Mouse (Mus musculus): Measurements from ENCODE around the gene Samt2. TPM values are rescaled to one million over a fixed set of nuclear protein-coding genes. Genes with fewer than 3 reads are reported as not detected.
"Not testable (repeated sequence)": the region's sequence is repeated elsewhere in the genome, so short reads cannot be mapped to it uniquely, and the experiment has no call there.

Samt2 gene
- not detected in 2 replicates for polyA plus RNA-seq (2014; fragmentation: Nextera tagmentation; extraction: Ambion mirVana)

- not testable (repeated sequence) for DNase-seq; H3K4me2 ChIP-seq (ENCODE audit: low read length); H3K27me3 ChIP-seq (ENCODE audit: control insufficient read depth, insufficient read depth, low read length); H3K4me1 ChIP-seq (ENCODE audit: control insufficient read depth, insufficient read depth, low read length); ATAC-seq (ENCODE audit: low FRiP score, low TSS enrichment); H3K27ac ChIP-seq (replicated peaks; ENCODE audit: low read depth, low read length); H3K4me3 ChIP-seq (replicated peaks; ENCODE audit: low read depth, low read length); H3K9me3 ChIP-seq (ENCODE audit: control insufficient read depth, low read length); H3K36me3 ChIP-seq (ENCODE audit: control insufficient read depth, insufficient read depth, low read length); H3K9ac ChIP-seq (replicated peaks; ENCODE audit: low read length)
- WGBS: 77% methylated on average over 2 of the region's 2 CpGs
Measured at GRCm38 (mm10) chrX:154579260-154579659, at the start of gene Samt2. TSS of gene Samt2 (minus strand) at chrX:154579360.

Other genes with a start within 250 kb of the Samt2 start
- not detected in 2 replicates for gene 4930524N10Rik, start 236.0 kb downstream of the Samt2 start, polyA plus RNA-seq (2014; fragmentation: Nextera tagmentation; extraction: Ambion mirVana)
- not detected in 2 replicates for gene Samt4, start 97.4 kb downstream of the Samt2 start, polyA plus RNA-seq (2014; fragmentation: Nextera tagmentation; extraction: Ambion mirVana)